Mouse (Mus musculus) heart, adult 18-20 months (tissue): ENCODE measurements at regions not wholly inside any gene's neighbourhood (a gene's known extent, or its start where the extent isn't known, plus 50 kb on each side); places are given as distances from the start of the nearest gene placed in this dataset.
"Not testable (repeated sequence)": the region's sequence is repeated elsewhere in the genome, so short reads cannot be mapped to it uniquely, and the experiment has no call there.

ENCODE experiments used
- DNase-seq, 2 experiments: peaks; one replicate each; pipeline ENCODE4 v3.0.0; 2021 to 2022; ENCODE audit warnings: mixed read lengths in 1 of 2

DNA sequence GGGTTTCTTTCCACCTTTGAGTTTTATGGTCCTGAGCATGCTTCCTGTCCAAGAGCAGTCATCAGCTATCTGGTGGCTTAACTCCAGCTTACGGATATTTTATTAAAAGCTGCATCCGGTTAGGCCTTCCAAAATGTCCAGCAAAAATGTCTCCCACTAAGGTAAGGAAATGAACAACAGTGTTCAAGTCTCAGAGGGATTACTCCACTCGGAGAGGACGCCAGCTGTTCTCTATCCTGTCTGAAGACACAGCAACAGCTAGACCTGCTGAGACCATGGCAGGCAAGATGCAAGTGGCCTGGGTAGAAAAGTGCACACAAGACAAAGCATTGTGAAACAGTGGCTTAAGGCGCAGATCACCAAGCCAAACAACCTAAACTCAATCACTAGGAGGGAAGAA, 479.9 kb downstream of the Tns1 start:
- DNase-seq, result peak; percentile 46 to 79

DNA sequence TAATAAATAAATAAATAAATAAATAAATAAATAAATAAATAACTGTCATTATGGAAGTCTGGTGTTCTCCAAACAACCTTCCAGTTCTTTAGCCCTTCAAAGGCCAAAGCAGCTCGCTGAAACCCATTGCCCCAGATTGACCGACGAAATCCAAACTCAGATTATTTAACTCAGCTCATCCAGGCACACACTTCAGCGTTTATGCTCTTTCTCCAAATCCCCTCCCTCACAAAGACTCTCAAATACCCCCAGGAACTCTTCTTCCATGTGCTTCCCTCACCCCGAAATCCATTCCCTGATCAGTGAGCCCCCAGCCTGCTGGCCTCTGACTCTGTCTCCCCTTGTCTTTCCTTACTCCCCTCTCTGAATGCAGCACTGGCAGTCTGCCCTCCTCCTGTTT, 480.8 kb downstream of the Tns1 start:
- DNase-seq, result no peak

DNA sequence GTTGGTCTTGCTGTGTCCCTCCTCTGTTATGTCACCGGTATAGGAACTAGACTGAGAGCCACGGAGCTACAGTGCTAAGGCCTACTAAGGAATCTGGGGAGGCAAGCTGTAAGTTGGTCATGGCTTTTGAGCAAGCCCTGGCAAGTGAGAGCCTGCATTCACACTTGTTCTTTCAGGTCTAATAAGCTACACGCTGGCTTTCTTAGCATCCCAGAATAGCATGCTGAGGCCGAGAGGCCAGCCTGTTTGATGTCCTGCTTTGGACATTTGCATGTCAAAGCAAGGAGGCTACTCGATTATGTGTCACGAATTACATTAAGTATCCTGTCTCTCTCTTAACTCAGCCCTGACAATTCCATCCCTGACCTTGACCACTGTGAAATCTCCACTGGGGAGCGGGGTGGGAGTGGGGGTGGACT, 481.5 kb downstream of the Tns1 start:
- DNase-seq, result no peak

DNA sequence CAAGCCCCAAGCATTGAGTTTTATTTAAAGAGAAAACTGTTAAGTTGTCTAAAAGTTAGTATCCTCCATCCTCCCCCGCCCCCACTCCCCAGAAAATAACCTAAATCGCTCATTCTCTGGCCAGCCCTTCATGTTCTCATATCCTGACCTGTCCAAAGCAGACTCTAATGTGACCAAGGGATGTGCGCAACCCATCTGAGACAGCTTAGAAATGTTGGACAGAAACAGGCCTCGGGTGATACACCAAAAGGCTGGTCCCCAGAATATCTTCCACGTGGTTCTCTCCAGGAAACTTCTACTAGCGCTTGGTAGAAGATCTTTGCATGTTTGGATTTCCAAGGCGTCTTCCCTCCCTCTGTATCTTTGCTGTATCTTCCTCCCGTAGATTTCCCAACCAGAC, 482.8 kb downstream of the Tns1 start:
- no peak for DNase-seq

DNA sequence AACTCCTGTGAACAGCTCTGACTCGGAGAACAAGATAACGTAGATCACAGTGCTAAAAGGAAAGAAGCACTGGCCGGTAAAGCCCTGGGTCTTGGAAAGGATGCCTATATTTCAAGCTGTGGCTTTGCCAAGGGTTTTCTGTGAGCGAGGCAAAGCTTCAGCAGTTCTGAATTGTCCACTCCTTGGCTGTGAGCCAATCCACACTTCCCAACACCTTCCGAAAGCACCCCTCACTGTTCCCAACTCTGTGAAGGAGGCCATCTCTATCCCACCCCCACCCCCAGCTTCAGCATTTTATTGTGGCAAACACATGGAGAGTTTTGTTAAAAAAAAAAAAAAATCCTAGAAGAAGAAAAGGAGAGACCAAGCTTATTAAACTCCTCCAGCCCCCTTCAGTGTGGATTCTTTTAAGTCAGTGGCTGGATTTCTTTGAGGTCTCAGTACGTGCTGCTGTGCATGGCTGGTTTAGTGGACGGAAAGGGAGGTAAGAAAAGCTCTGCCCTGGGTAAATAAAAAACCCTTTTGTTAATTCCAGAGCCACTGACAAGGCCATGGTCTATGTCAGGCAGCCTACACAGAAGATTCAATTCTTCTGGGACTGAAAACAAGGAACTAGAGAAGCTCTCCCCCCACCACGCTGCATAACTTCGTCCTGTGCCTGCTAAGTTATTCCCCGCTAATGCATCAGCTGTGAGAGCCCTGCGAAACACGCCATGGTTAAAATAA, 483.4 kb downstream of the Tns1 start:
- no peak for DNase-seq

DNA sequence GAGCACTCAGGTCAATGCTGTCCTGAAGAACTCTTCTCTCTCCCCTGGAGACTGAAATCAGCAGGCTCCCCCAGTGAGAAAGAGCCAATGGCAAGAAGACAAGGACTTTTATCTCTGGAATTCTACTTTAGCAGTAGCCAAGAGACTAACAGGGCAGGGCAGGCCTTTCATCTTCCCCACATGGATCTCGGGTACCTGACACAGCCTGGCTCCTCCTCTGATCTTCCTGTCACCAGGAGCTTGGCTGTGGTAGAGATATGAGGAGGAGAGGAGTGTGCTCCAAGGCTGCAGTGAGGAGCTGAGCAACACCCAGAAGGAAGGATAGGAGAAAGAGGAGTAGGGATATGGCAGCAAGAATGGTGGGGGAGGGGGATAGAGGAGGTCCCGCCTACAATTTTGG, 488.5 kb downstream of the Tns1 start:
- peak in 1 of 2 experiments; percentile 22 for DNase-seq

DNA sequence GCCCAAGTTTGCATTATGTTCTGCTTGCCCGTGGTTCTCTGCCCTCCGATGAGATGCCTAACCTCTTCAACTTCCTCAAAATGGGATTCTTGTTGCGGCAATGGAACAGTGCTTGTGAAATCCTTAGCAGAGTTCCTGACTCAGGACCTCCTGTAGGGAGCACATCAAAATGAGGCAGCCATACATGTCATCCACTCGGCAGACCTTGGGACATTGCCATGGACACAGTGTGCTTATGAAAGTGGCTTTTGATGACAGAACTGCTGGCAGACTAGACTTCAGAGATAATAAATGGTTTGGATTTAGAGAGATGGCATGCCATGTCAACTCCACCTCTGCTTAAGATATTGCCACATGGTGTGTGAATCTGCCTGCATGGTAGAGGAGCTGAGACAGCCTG, 489.4 kb downstream of the Tns1 start:
- DNase-seq, result no peak

DNA sequence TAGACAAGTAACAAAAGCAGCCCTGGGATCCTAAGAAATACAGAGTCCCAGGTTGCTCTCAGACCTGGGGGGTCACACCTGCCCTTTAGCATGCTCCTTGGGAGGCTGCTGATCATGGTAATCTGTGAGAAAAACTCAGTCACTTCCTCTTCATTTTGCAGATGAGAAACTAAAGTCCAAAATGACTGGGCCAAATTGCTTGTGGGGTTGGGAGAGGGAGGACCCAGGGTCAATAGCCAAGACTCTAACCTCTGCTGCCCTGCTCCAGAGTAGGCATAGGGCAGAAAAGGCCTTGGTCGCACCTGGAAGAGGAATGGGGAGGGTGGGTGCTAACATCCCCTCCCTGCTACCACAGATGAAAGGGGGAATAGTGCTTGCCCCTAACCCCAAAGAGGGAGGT, 491.2 kb downstream of the Tns1 start:
- DNase-seq, result no peak

DNA sequence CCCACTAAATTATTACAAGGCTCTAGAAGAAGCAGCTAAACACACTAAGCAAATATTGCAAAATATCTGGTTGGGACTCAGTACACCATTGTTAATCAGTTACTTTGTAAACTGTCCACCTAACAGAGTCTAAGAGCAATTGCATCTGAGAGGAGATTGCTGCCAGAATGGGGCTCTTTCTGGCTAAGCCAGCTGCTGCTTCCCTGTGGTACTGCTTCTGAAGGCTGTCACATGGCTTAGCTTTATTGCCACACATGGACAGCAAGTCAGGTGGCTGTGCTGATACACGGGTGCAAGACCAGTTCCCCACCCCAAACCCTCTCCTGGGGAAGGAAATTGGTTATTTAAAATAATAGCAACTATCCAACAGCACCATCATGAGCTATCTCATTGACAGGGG, 493.9 kb downstream of the Tns1 start:
- DNase-seq, result no peak

DNA sequence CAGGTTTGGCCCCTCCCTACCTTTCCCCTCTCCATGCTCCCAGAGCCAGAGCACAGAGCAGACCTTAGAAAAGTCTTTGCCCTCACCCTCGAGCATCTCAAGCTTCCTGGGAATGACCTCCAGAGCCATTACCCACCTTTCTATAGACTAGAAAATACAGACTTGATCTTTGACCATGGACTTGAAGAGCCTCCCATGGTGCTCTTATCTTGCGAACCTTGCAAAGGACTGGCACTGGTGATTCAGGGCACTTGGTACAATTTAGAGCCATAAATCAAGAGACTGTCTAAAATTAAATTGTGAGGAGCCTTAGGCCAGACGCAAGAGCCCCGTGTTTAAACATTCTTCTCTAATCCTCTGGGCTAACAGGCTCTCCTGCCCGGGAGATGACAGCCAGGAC, 498.9 kb downstream of the Tns1 start:
- DNase-seq, result no peak

DNA sequence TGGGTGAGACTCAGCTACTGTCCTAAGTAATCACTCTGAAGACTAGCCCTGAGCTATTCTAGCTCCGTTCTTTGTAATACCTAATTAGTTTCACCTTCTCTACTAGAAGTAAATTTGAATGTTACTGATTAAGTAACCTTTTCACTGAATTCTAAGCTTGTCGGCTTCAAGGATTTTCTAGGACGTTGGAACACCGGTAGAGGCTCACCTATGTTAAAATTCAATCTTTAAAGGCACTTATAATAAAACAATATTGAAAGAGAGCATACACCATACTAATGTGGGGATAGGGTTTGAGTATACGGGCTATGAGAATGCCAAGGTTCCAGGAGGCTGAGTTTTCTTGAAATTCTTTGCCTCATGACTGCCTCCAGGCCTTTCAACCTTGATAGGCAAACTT, 503.1 kb downstream of the Tns1 start:
- not testable (repeated sequence) for DNase-seq

DNA sequence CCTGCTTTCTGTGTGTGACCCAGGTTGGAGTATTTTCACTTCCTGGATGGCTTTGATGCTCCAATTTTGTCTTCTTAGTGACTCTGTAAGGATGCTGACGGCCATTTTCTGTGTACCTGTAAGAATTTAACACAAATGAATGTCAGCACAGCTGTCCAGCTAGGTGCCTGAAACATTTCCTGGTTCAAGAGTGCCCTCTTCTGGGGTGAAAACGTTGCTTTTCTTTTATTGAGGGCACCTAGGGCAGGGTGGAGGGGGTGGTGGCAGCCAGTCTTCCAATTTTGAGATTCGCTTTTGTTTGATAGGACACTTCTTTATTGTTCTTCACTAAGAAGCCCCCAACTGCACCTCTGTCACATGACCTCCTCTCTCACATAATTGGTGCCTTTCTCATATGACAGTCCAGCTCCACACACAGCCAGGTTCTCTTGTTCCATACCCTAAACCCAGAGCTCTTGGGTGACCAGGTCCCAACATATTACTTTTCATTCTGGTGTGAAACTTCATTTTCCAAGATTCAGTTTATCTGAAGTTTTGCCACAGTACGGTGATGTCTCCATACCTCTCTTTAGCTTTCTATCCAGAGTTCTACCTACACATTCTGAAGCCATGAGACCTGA, 505.6 kb downstream of the Tns1 start:
- peak; percentile 37 to 68 for DNase-seq

DNA sequence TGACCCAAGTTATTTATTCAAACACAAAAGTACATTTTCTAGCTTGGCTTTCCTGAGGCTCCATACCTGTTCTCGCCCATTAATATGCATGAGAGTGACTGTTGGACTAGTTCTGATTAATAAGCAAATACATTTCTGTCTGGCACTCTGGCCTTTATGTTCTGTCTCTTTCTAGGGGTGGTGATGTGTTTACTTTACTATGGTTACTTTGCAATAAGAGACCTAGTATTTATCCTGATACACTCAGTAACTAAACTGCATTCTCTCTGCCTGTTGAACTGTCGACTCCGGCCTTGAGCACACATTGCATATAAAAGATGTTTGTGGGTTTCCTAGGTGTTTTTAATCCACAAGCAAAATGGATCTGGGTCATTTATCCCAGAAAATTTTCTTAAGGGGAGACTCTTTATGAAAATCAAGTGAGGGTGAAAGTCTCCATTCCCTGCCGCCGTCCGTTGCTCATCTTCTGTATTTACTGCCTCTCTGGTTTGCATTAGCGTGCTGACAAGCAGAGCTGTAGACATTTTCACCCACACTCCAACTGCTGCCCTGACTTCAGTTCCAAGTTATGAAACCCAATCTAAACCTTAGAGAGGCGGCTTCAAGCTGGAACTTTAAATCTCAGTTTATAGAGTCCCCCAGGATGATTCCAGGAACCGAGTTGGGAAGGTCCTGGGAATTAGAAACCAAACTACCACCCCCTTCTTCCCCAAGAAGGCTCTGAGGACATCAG, 530.4 kb downstream of the Tns1 start:
- no peak for DNase-seq

DNA sequence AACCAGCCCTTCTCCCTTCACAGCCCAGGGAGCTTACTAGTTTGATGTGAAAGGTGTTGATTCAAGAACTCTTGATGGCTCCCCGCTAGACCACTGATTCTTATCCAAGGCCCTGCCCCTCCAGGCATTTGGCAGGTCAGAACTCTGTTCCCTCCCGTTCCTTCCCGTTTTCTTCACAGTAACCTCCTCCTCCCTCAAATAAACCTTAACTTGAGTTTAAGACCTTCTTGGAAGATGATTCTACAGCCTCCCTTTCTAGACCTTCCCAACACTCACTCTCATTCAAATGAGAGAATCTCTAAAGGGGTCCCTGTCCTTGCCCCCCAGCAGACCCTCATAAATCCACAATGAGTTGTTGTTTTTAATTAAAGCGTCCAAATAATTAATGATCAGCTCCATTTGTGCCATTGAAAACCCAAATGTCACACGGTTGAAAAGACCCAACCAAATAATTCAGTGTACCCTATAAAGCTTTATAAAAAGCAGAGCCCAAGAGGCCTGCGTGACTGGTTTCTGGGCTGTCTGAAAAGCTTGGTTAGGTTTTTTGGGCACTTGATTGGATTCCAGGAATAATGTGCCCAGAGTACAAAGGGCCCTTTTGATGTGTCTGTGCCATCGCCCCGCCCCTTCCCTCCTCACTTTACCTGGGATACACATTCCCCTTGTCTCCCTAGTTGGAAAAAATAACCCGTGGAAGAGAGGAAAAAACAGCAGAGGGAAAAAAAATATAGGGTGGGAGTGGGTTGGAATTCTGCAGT, 532.7 kb downstream of the Tns1 start:
- no peak for DNase-seq

DNA sequence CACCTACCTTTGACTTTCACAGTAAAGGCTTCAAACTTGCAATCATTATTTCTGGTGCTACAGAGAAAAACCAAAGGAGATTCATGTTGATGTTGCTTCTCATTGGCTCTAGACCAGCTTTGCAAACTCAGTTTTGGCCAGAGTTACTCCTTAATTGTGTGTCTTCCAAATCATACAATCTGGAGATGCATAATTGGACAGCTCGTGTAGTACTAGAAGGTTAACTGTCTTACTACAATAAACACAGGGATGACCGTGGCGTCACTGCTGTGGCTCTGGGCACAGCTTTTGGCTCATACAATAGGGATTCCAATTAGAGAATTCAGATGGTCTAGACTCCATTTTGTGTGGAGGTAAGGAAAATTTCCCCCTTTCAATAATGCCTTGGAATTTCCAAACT, 544.6 kb downstream of the Tns1 start:
- DNase-seq, result no peak

DNA sequence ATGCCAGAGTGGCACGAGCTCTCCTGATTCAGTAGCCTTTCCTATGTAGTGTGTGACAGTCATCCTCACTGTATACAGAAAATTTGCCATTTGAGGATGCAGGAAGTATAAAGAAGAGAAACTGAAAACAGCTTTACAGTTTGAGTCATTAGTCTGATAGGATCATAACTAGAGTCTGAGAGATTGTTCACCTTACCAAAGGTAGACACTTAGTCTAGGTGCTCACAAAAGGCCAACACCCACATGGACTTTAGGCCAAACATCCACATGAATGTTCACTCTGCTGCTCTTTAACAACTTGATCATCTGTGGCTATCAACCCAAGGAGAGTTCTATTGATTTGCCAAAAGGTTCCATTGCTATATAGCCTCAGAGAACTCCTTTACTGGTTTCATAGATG, 547.2 kb downstream of the Tns1 start:
- no peak for DNase-seq

DNA sequence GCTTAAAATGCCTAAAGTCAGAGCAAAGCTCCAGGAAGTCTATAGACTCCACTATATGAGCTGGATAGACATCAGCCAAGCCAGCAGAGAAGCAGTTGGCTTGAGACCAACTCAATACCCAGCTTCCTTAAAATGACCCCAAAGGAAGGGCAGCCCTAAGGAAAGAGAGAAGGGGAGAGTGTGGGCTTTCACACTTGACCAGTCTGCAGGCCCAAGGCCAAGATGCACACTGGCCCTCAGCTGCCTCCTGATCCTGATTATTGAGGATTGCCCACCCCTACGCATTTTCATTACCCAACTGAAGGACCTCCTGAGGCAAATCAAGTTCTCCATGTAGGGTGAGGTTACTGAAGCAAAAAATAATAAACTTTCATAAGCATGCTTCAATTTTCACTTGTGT, 548.6 kb downstream of the Tns1 start:
- no peak for DNase-seq

DNA sequence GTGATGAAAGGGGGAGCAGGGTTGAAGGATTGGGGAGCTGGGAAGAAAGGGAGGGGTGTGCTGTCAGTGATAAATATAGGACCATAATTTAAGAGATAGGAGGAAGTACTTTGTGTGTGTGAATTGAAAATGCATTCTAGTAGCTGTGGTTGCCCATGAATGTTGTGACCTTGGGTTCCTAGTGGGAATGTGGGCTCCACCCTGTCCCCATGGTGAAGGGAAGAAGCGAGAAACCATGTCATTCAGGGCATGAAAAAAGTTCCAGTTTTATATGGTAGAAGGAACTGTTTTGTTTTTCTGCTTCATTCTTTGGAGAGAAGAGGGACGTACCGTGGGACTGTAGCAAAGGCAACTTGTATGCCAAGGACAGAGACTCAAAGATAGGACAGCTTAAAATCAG, 553.3 kb downstream of the Tns1 start:
- DNase-seq, result no peak

DNA sequence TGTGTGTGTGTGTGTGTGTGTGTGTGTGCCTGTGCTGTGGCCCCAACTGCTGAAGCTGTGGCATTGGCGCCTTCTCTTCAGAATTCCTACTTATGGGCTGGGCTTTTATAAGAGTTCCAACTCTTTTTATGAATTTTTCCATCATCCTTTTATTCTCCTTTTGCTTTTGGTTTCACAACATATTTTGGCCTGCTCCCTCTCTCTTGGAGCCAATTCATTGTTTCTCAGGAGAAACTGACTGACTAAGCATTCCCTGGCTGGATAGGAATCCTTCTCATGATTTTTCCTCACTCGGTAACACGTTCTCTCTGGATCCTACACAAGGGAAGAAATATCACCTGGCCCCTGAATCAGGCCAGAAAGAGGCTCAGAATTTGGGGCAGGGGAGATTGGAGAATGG, 551.1 kb upstream of the Tnp1 start:
- DNase-seq, result peak; percentile 39 to 44

DNA sequence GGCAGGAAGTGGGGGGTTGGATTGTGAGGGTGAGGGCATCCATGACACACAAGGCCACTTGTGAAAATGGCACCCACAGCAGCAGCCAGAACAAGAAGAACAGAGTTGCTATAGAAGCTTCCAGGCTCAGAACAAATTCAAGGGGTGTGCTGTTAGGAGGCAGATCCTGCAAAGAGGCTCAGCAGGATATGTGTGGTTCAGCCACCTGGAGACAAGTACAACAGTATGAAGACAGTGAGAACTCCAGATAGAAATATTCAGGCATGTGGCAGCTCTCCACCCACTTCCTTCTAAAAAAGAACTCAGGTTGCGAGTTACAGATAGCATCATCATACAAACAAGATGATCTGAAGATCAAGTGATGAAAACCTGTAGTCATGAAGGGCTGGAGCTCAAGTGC, 544.9 kb upstream of the Tnp1 start:
- no peak for DNase-seq

DNA sequence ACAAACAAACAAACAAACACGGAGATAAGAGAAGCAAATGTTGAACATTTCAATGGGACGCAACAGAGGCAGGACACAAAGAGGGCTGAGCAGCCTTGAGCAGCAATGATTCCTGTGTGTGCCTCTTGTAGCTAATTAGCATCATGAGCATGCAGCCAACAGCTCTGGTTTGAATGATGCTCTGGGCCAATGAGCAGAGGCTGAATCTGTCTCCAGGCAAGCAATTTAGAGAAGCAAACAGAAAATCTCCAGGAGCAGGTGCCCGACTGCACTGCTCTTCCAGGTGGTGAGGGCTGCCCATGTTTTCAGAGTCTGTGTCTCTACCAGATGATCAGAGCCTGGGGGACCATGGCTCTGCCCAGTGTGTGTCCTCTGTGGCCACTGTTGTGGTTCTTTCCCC, 532.2 kb upstream of the Tnp1 start:
- no peak for DNase-seq

DNA sequence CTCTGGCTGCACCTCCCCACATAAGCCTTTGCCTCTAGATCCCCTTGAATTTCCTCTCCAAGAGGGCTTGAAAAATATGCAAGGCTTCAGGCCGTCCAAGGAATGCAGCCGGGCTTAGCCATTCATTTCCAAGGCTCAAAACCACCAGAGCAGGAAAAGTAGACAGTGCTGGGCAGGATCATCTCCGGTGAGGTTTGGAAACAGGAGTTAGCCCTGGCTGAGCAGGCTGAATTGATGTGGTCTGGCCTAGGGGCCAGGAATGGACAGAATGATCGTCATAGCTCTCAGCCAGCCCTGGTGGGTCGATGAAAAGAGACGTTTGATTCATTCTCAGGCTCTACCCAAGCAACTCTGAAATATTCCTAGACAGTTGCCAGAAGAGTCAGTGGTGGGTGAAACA, 529.7 kb upstream of the Tnp1 start:
- no peak for DNase-seq

DNA sequence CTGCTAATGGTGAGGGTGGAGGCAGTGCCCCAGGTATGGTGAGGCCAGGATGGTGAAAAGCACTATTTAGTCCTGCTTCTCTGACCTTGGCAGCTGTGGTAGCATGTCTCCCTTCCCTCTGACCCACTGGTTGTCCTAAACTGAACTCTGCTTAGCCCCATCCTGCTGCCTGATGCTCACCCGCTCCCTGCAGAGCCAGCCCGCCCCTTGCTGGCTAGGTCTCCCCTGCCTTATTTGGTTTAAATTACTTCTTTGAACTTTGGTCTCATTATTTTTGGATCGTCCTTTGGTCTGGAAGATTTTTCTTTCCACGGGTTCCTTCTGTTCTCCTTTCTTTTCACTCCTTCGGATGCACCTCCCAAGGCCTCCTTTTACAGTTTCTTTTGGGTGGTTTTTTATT, 525.7 kb upstream of the Tnp1 start:
- peak in 1 of 2 experiments; percentile 6 for DNase-seq
